Comparison of ENCODE assay signal across 9 mouse cellular contexts in the genomic region with DNA sequence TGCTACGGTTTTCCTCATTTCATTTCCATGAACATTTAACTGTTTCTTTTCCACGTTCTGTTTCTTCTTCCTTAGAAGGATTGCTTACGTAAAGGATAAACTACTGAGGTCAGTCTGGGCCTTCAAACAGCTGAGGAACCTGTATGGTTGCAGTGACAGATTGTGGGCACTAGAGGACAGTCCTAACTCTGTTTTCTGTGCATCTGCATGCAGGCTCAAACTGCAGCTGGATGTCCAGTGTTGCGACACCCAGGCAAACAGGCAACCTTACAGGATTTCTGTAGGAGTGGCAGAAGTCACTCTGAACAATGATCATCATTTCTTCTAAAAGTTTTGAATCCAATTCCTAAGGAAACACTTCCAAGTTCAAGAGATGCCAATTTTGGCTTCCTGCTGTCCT. TPM values are rescaled to one million over a fixed set of nuclear protein-coding genes. Genes with fewer than 3 reads are reported as not detected.
DNase-seq lines count a peak whose midpoint lies in the region.
"Had no signal": no experiment of that assay in that cellular context is flagged by ENCODE, and none has a peak within 500 bp of the region (broad histone marks: within the 10 kb centered on the region; RNA-seq: fewer than 3 reads in every experiment).

No protein-coding gene starts in this region.

- peak; percentile 14 to 16 for DNase-seq in heart, adult 18-20 months
- no peak for DNase-seq in heart, adult 9 months (ENCODE audit: low spot score in 2 of 2)
- DNase-seq in 3T3-L1 (ENCODE audit: low read depth, low spot score), result peak; percentile 86
- peak; percentile 88 for DNase-seq in NIH3T3 (ENCODE audit: low read depth)
- DNase-seq in kidney, postnatal 14 days, result peak; percentile 52
- peak; percentile 53 for DNase-seq in splenic B cell, adult 2 months (ENCODE audit: low read depth, low spot score)
- no peak for DNase-seq in left cerebral cortex, adult 8-10 months (ENCODE audit: low spot score in 2 of 2)
- no peak for DNase-seq in spleen, adult 12 weeks (ENCODE audit: low spot score)

- no peaks in the 10 kb centered on the region for H3K27me3 ChIP-seq in splenic B cell, adult 2 months (ENCODE audit: control insufficient read depth, insufficient read depth, low read length, poor library complexity, severe bottlenecking)
- H3K27me3 ChIP-seq: embryonic facial prominence, embryonic 12.5 days had no signal

- H3K36me3 ChIP-seq in splenic B cell, adult 2 months (ENCODE audit: control insufficient read depth, insufficient read depth, low read length, poor library complexity, severe bottlenecking), result no peaks in the 10 kb centered on the region

RNA-seq across cellular contexts. Expression of a gene that starts 5.3 kb away (rescaled TPM):
- total RNA-seq in heart, adult 18-20 months (2021), result 10 to 100 TPM; 21.8 to 24.2 TPM
- total RNA-seq in left cerebral cortex, adult 8-10 months (2022), result 100 to 1,000 TPM; 128 to 171 (median 150) TPM

RNA-seq across cellular contexts. Expression of a gene that starts 27.2 kb away (rescaled TPM):
- total RNA-seq in heart, adult 18-20 months (2021), result 1 to 10 TPM; 6.5 to 6.9 TPM
- total RNA-seq in left cerebral cortex, adult 8-10 months (2022), result 10 to 100 TPM; 10.5 to 11.9 (median 11.0) TPM

Comparison
In these comparisons a context has a peak if more than half of its experiments do, and no peak if none do; other contexts are left out.
1. DNase-seq: peak in heart, adult 18-20 months (2 of 2), 3T3-L1 (single experiment), NIH3T3 (single experiment), kidney, postnatal 14 days (single experiment) and splenic B cell, adult 2 months (single experiment); none in heart, adult 9 months (0 of 2), left cerebral cortex, adult 8-10 months (0 of 2) and spleen, adult 12 weeks (single experiment).
2. RNA of a gene that starts 5.3 kb away (total RNA-seq): 128 to 171 TPM in left cerebral cortex, adult 8-10 months; 21.8 to 24.2 TPM in heart, adult 18-20 months; every median in the first group is over 4 times any median in the second.